Mouse (Mus musculus): Measurements from ENCODE around the gene Zfp36l1.

DNA sequence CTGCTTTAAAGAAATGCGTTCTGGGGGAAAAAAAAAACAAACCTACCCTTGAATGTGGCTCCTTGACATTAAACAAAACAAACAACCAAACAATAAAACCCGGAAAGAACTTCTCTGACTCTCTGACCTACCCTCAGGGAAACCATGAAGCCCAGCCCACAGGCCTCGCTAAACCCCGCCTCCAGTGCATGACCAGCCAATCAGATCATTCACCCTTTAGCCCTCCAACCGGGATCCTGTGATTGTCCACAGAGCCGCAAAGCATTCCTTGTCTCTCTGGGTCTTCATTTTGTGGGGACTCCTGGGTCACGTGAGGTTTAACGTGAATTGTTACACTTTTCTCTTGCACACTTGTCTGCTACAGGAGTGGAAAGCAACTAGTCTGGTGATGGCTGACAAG, 37.8 kb upstream of the Zfp36l1 start:
- TF ChIP-seq FLI1 (IDR thresholded peaks at IDR 0.05; ENCODE audit: low read length): no peak
- TF ChIP-seq GATA1 (IDR thresholded peaks at IDR 0.05; ENCODE audit: borderline replicate concordance, low read length): no peak

All from megakaryocyte, embryonic 14.5 days (primary cell).